Mouse (Mus musculus): ENCODE measurements at regions not wholly inside any gene's neighbourhood (a gene's known extent, or its start where the extent isn't known, plus 50 kb on each side); places are given as distances from the start of the nearest gene placed in this dataset.

- WGBS: 90% methylated on average over 6 of the region's 6 CpGs
- DNase-seq (ENCODE audit: low spot score): no peak
Observed at GRCm38 (mm10) chr7:72027006-72027405, 279.4 kb downstream of the Mctp2 start.

GRCm38 (mm10) chr7:72009115-72009514 lies 297.3 kb downstream of the Mctp2 start:
- ATAC-seq (replicated peaks; ENCODE audit: low FRiP score): no peak
- no peaks in the 10 kb centered on the region for H3K36me3 ChIP-seq (ENCODE audit: control insufficient read depth, insufficient read depth, low read length)
- no peak overlapping the region for H3K4me2 ChIP-seq
- no peaks in the 10 kb centered on the region for H3K9me3 ChIP-seq (ENCODE audit: control insufficient read depth, low read length)
- DNase-seq (ENCODE audit: low spot score): no peak
- H3K27me3 ChIP-seq (replicated peaks; ENCODE audit: control insufficient read depth, insufficient read depth, low read length): no peaks in the 10 kb centered on the region
- no peaks in the 10 kb centered on the region for H3K4me1 ChIP-seq (replicated peaks; ENCODE audit: control insufficient read depth, insufficient read depth, low read length)
- 78% methylated on average over 11 of the region's 11 CpGs for WGBS
- H3K4me3 ChIP-seq (ENCODE audit: low read depth, low read length): no peak overlapping the region
- no peak overlapping the region for H3K9ac ChIP-seq (ENCODE audit: low read depth, low read length)
- no peak overlapping the region for H3K27ac ChIP-seq (ENCODE audit: low read depth, low read length)

More at GRCm38 (mm10) chr7:72027006-72027405, 279.4 kb downstream of the Mctp2 start:
- Histone ChIP-seq H3K9ac (ENCODE audit: low read depth, low read length) (no peak overlapping the region), H3K4me3 (ENCODE audit: low read depth, low read length) (no peak overlapping the region), H3K9me3 (ENCODE audit: control insufficient read depth, low read length) (no peaks in the 10 kb centered on the region), H3K4me2 (no peak overlapping the region), H3K27me3 (replicated peaks; ENCODE audit: control insufficient read depth, insufficient read depth, low read length) (no peaks in the 10 kb centered on the region), H3K4me1 (replicated peaks; ENCODE audit: control insufficient read depth, insufficient read depth, low read length) (no peaks in the 10 kb centered on the region), H3K36me3 (ENCODE audit: control insufficient read depth, insufficient read depth, low read length) (no peaks in the 10 kb centered on the region), H3K27ac (ENCODE audit: low read depth, low read length) (no peak overlapping the region)
- ATAC-seq (replicated peaks; ENCODE audit: low FRiP score): no peak

GRCm38 (mm10) chr7:72004311-72004710 lies 302.1 kb downstream of the Mctp2 start:
- H3K36me3 ChIP-seq (ENCODE audit: control insufficient read depth, insufficient read depth, low read length): no peaks in the 10 kb centered on the region
- no peak for DNase-seq (ENCODE audit: low spot score)
- no peak overlapping the region for H3K27ac ChIP-seq (ENCODE audit: low read depth, low read length)
- H3K9ac ChIP-seq (ENCODE audit: low read depth, low read length): no peak overlapping the region
- no peak overlapping the region for H3K4me3 ChIP-seq (ENCODE audit: low read depth, low read length)
- no peak for ATAC-seq (replicated peaks; ENCODE audit: low FRiP score)
- no peaks in the 10 kb centered on the region for H3K4me1 ChIP-seq (replicated peaks; ENCODE audit: control insufficient read depth, insufficient read depth, low read length)
- H3K27me3 ChIP-seq (replicated peaks; ENCODE audit: control insufficient read depth, insufficient read depth, low read length): no peaks in the 10 kb centered on the region
- H3K4me2 ChIP-seq: no peak overlapping the region
- 0 out of 2 replicates have a peak, but pooled peaks cover 2% of the 10 kb centered on the region for H3K9me3 ChIP-seq (ENCODE audit: control insufficient read depth, low read length)
- 69% methylated on average over 3 of the region's 3 CpGs for WGBS

- no peak for DNase-seq (ENCODE audit: low spot score)
Observed at GRCm38 (mm10) chr7:71992526-71992925, 313.9 kb downstream of the Mctp2 start.

GRCm38 (mm10) chr7:71991835-71992234 lies 314.6 kb downstream of the Mctp2 start:
- 56% methylated on average over 3 of the region's 3 CpGs for WGBS
- H3K4me1 ChIP-seq (replicated peaks; ENCODE audit: control insufficient read depth, insufficient read depth, low read length): no peaks in the 10 kb centered on the region
- no peak overlapping the region for H3K27ac ChIP-seq (ENCODE audit: low read depth, low read length)

More at GRCm38 (mm10) chr7:71992526-71992925, 313.9 kb downstream of the Mctp2 start:
- no peaks in the 10 kb centered on the region for H3K9me3 ChIP-seq (ENCODE audit: control insufficient read depth, low read length)
- WGBS: 72% methylated on average over 3 of the region's 3 CpGs
- H3K4me1 ChIP-seq (replicated peaks; ENCODE audit: control insufficient read depth, insufficient read depth, low read length): no peaks in the 10 kb centered on the region
- no peak overlapping the region for H3K4me2 ChIP-seq
- H3K27ac ChIP-seq (ENCODE audit: low read depth, low read length): no peak overlapping the region
- no peak overlapping the region for H3K4me3 ChIP-seq (ENCODE audit: low read depth, low read length)
- no peaks in the 10 kb centered on the region for H3K36me3 ChIP-seq (ENCODE audit: control insufficient read depth, insufficient read depth, low read length)
- H3K27me3 ChIP-seq (replicated peaks; ENCODE audit: control insufficient read depth, insufficient read depth, low read length): no peaks in the 10 kb centered on the region
- no peak for ATAC-seq (replicated peaks; ENCODE audit: low FRiP score)
- H3K9ac ChIP-seq (ENCODE audit: low read depth, low read length): no peak overlapping the region

GRCm38 (mm10) chr7:71991206-71991605 lies 315.2 kb downstream of the Mctp2 start:
- H3K4me2 ChIP-seq: no peak overlapping the region
- no peak for DNase-seq (ENCODE audit: low spot score)
- no peak for ATAC-seq (replicated peaks; ENCODE audit: low FRiP score)
- WGBS: 77% methylated on average over 4 of the region's 4 CpGs
- H3K4me1 ChIP-seq (replicated peaks; ENCODE audit: control insufficient read depth, insufficient read depth, low read length): no peaks in the 10 kb centered on the region
- H3K9me3 ChIP-seq (ENCODE audit: control insufficient read depth, low read length): no peaks in the 10 kb centered on the region
- no peak overlapping the region for H3K4me3 ChIP-seq (ENCODE audit: low read depth, low read length)
- H3K27ac ChIP-seq (ENCODE audit: low read depth, low read length): no peak overlapping the region
- H3K27me3 ChIP-seq (replicated peaks; ENCODE audit: control insufficient read depth, insufficient read depth, low read length): no peaks in the 10 kb centered on the region
- H3K36me3 ChIP-seq (ENCODE audit: control insufficient read depth, insufficient read depth, low read length): no peaks in the 10 kb centered on the region
- H3K9ac ChIP-seq (ENCODE audit: low read depth, low read length): no peak overlapping the region

More at GRCm38 (mm10) chr7:71991835-71992234, 314.6 kb downstream of the Mctp2 start:
- Histone ChIP-seq H3K4me3 (ENCODE audit: low read depth, low read length) (no peak overlapping the region), H3K27me3 (replicated peaks; ENCODE audit: control insufficient read depth, insufficient read depth, low read length) (no peaks in the 10 kb centered on the region), H3K36me3 (ENCODE audit: control insufficient read depth, insufficient read depth, low read length) (no peaks in the 10 kb centered on the region), H3K4me2 (no peak overlapping the region), H3K9me3 (ENCODE audit: control insufficient read depth, low read length) (no peaks in the 10 kb centered on the region), H3K9ac (ENCODE audit: low read depth, low read length) (no peak overlapping the region)
- DNase-seq (ENCODE audit: low spot score) (no peak), ATAC-seq (replicated peaks; ENCODE audit: low FRiP score) (no peak)

GRCm38 (mm10) chr7:71966015-71966414 lies 340.4 kb downstream of the Mctp2 start:
- Histone ChIP-seq H3K36me3 (ENCODE audit: control insufficient read depth, insufficient read depth, low read length) (no peaks in the 10 kb centered on the region), H3K9ac (ENCODE audit: low read depth, low read length) (no peak overlapping the region), H3K27ac (ENCODE audit: low read depth, low read length) (no peak overlapping the region), H3K27me3 (replicated peaks; ENCODE audit: control insufficient read depth, insufficient read depth, low read length) (no peaks in the 10 kb centered on the region), H3K9me3 (ENCODE audit: control insufficient read depth, low read length) (no peaks in the 10 kb centered on the region), H3K4me1 (replicated peaks; ENCODE audit: control insufficient read depth, insufficient read depth, low read length) (no peaks in the 10 kb centered on the region), H3K4me2 (no peak overlapping the region), H3K4me3 (ENCODE audit: low read depth, low read length) (no peak overlapping the region)
- 58% methylated on average over 4 of the region's 4 CpGs for WGBS
- DNase-seq (ENCODE audit: low spot score) (no peak), ATAC-seq (replicated peaks; ENCODE audit: low FRiP score) (no peak)

GRCm38 (mm10) chr7:71963456-71963855 lies 343.0 kb downstream of the Mctp2 start:
- H3K4me2 ChIP-seq: no peak overlapping the region
- no peak overlapping the region for H3K27ac ChIP-seq (ENCODE audit: low read depth, low read length)
- 54% methylated on average over 4 of the region's 4 CpGs for WGBS
- no peak overlapping the region for H3K9ac ChIP-seq (ENCODE audit: low read depth, low read length)
- H3K4me3 ChIP-seq (ENCODE audit: low read depth, low read length): no peak overlapping the region
- H3K36me3 ChIP-seq (ENCODE audit: control insufficient read depth, insufficient read depth, low read length): no peaks in the 10 kb centered on the region
- H3K27me3 ChIP-seq (replicated peaks; ENCODE audit: control insufficient read depth, insufficient read depth, low read length): no peaks in the 10 kb centered on the region
- H3K4me1 ChIP-seq (replicated peaks; ENCODE audit: control insufficient read depth, insufficient read depth, low read length): no peaks in the 10 kb centered on the region
- no peaks in the 10 kb centered on the region for H3K9me3 ChIP-seq (ENCODE audit: control insufficient read depth, low read length)
- ATAC-seq (replicated peaks; ENCODE audit: low FRiP score): no peak
- no peak for DNase-seq (ENCODE audit: low spot score)

- Histone ChIP-seq H3K4me1 (replicated peaks; ENCODE audit: control insufficient read depth, insufficient read depth, low read length) (no peaks in the 10 kb centered on the region), H3K9me3 (ENCODE audit: control insufficient read depth, low read length) (no peaks in the 10 kb centered on the region), H3K27me3 (replicated peaks; ENCODE audit: control insufficient read depth, insufficient read depth, low read length) (no peaks in the 10 kb centered on the region), H3K9ac (ENCODE audit: low read depth, low read length) (no peak overlapping the region), H3K4me3 (ENCODE audit: low read depth, low read length) (no peak overlapping the region), H3K36me3 (ENCODE audit: control insufficient read depth, insufficient read depth, low read length) (no peaks in the 10 kb centered on the region), H3K4me2 (no peak overlapping the region), H3K27ac (ENCODE audit: low read depth, low read length) (no peak overlapping the region)
- DNase-seq (ENCODE audit: low spot score) (no peak), ATAC-seq (replicated peaks; ENCODE audit: low FRiP score) (no peak)
- WGBS: 93% methylated on average over 3 of the region's 3 CpGs
Observed at GRCm38 (mm10) chr7:71962851-71963250, 343.6 kb downstream of the Mctp2 start.

All from liver, embryonic 11.5 days (tissue).